Mouse (Mus musculus): Measurements from ENCODE around the gene Shcbp1l. TPM values are rescaled to one million over a fixed set of nuclear protein-coding genes. Genes with fewer than 3 reads are reported as not detected.

The Shcbp1l gene
- polyA plus RNA-seq, 1 experiment = 1.1 TPM

DNA sequence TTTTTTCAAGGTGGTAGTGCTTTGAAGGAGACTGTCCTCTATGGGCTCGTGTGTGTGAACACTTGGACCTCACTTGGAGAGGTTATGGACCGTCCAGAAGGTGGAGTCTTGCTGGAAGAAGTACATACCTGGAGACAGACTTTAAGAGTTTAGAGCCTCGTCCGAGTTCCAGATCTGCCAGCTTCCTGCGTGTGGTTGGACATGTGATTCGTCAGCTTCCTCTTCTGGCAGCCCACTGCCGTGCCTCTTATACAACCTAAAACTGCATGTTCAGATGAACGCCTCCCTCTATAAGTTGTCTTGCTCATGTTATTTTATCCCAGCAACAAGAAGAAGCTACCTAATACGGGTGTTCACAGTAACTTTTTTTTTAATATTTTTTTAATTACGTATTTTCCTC lies 6.7 kb downstream of the Shcbp1l start:
- TF ChIP-seq CTCF (IDR thresholded peaks at IDR 0.05; ENCODE audit: borderline replicate concordance, control insufficient read depth, extremely low read depth, insufficient read depth, low read length, poor library complexity) = no peak
- TF ChIP-seq POLR2A (IDR thresholded peaks at IDR 0.05; ENCODE audit: control insufficient read depth, extremely low read depth, insufficient read depth, low read length, poor library complexity) = no peak
- 16% methylated on average over 10 of the region's 10 CpGs for WGBS

DNA sequence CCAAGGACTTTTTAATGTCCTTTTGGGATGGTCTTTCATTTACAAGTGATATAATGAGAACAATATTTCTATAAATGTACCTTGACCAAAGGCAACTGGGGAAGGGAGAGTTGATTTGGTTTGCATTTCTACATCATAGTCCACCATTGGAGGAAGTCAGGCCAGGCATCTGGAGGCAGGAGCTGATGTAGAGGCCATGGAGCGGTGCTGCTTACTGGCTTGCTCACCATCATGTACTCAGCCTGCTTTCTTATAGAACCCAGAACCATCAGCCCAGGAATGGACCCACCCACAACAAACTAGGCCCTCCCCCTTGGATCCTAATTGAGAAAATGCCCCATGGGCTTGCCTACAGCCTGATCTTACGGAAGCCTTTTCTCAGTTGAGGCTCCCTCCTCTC lies 7.4 kb downstream of the Shcbp1l start:
- 96% methylated on average over 2 of the region's 2 CpGs for WGBS
- H3K27ac ChIP-seq (ENCODE audit: control insufficient read depth, insufficient read depth, low read length) = no peak overlapping the region
- DNase-seq = no peak
- no peak overlapping the region for H3K4me3 ChIP-seq (ENCODE audit: control insufficient read depth, insufficient read depth, low read length)
- no peak for TF ChIP-seq POLR2A (IDR thresholded peaks at IDR 0.05; ENCODE audit: control insufficient read depth, extremely low read depth, insufficient read depth, low read length, poor library complexity)
- no peak for TF ChIP-seq CTCF (IDR thresholded peaks at IDR 0.05; ENCODE audit: borderline replicate concordance, control insufficient read depth, extremely low read depth, insufficient read depth, low read length, poor library complexity)
- H3K4me1 ChIP-seq (replicated peaks; ENCODE audit: control insufficient read depth, insufficient read depth, low read length) = peaks cover 6% of the 10 kb centered on the region
- H3K27me3 ChIP-seq (ENCODE audit: control insufficient read depth, insufficient read depth, low read length) = no peaks in the 10 kb centered on the region
- no peaks in the 10 kb centered on the region for H3K36me3 ChIP-seq (ENCODE audit: control insufficient read depth, insufficient read depth, low read length)

More for the DNA sequence above, 6.7 kb downstream of the Shcbp1l start:
- no peaks in the 10 kb centered on the region for H3K36me3 ChIP-seq (ENCODE audit: control insufficient read depth, insufficient read depth, low read length)
- DNase-seq = peak; percentile 22
- H3K27me3 ChIP-seq (ENCODE audit: control insufficient read depth, insufficient read depth, low read length) = no peaks in the 10 kb centered on the region
- no peak overlapping the region for H3K4me3 ChIP-seq (ENCODE audit: control insufficient read depth, insufficient read depth, low read length)
- H3K27ac ChIP-seq (ENCODE audit: control insufficient read depth, insufficient read depth, low read length) = no peak overlapping the region
- H3K4me1 ChIP-seq (replicated peaks; ENCODE audit: control insufficient read depth, insufficient read depth, low read length) = peaks cover 12% of the 10 kb centered on the region

DNA sequence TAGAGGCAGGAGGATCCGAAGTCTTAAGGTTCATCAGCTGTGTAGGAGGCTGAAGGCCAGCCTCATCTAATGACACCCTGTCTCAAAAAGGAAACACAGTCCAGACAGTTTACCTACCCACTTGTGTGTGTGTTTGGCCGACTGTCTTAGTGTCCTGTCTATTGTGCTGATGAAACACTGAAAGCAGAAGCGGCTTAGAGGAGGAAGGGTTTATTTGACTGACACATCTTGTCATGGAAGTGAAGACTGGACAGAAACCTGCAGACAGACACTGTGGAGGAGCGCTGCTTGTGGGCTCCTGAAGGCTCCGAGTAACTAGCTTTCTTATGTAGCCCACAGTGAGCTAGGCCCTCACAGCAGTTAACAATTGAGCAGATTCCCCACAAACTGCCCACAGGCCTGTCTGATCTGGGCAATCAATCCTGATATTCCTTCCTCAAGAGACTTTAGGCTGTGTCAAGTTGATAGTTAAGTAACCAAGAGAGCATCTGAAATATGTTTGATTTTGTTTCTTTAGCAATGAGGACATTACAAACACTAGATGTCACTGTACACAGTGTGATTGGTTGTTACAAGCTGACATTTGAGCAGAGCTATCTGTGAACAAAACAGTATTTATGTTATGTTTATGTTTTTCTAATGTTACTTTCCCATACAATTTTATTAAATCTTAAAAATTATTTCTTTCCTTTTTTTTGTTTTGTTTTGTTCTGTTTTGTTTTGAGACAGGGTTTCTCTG lies 9.1 kb downstream of the Shcbp1l start:
- TF ChIP-seq CTCF (IDR thresholded peaks at IDR 0.05; ENCODE audit: borderline replicate concordance, control insufficient read depth, extremely low read depth, insufficient read depth, low read length, poor library complexity) (no peak), POLR2A (IDR thresholded peaks at IDR 0.05; ENCODE audit: control insufficient read depth, extremely low read depth, insufficient read depth, low read length, poor library complexity) (no peak)
- H3K27me3 ChIP-seq (ENCODE audit: control insufficient read depth, insufficient read depth, low read length) = no peaks in the 10 kb centered on the region
- H3K27ac ChIP-seq (ENCODE audit: control insufficient read depth, insufficient read depth, low read length) = no peak overlapping the region
- no peaks in the 10 kb centered on the region for H3K36me3 ChIP-seq (ENCODE audit: control insufficient read depth, insufficient read depth, low read length)
- 93% methylated on average over 5 of the region's 5 CpGs for WGBS
- DNase-seq = no peak
- no peak overlapping the region for H3K4me3 ChIP-seq (ENCODE audit: control insufficient read depth, insufficient read depth, low read length)
- H3K4me1 ChIP-seq (replicated peaks; ENCODE audit: control insufficient read depth, insufficient read depth, low read length) = peaks cover 6% of the 10 kb centered on the region

DNA sequence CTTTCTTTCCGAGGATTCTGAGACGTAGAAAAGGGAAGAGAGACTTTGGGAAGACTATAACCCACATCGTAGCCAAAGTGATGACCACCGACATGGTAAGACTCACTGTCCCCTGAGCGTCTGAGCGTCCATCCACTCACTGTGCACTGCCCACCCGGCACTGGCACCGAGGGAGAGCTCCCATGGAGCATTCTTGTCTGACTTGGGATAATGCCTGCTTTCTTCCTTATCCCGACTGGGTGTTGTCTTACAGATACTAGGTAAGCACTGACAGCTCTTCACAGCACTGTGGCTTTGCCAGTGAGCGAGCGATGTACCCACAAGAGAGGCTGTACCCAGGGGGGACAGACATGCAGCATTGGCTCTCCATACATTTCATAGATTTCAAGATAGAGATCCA lies 12.6 kb downstream of the Shcbp1l start:
- no peak for DNase-seq
- TF ChIP-seq CTCF (IDR thresholded peaks at IDR 0.05; ENCODE audit: borderline replicate concordance, control insufficient read depth, extremely low read depth, insufficient read depth, low read length, poor library complexity) (no peak), POLR2A (IDR thresholded peaks at IDR 0.05; ENCODE audit: control insufficient read depth, extremely low read depth, insufficient read depth, low read length, poor library complexity) (no peak)
- 97% methylated on average over 11 of the region's 11 CpGs for WGBS
- H3K4me3 ChIP-seq (ENCODE audit: control insufficient read depth, insufficient read depth, low read length) = no peak overlapping the region
- no peaks in the 10 kb centered on the region for H3K36me3 ChIP-seq (ENCODE audit: control insufficient read depth, insufficient read depth, low read length)
- no peaks in the 10 kb centered on the region for H3K27me3 ChIP-seq (ENCODE audit: control insufficient read depth, insufficient read depth, low read length)
- no peaks in the 10 kb centered on the region for H3K4me1 ChIP-seq (replicated peaks; ENCODE audit: control insufficient read depth, insufficient read depth, low read length)
- no peak overlapping the region for H3K27ac ChIP-seq (ENCODE audit: control insufficient read depth, insufficient read depth, low read length)

DNA sequence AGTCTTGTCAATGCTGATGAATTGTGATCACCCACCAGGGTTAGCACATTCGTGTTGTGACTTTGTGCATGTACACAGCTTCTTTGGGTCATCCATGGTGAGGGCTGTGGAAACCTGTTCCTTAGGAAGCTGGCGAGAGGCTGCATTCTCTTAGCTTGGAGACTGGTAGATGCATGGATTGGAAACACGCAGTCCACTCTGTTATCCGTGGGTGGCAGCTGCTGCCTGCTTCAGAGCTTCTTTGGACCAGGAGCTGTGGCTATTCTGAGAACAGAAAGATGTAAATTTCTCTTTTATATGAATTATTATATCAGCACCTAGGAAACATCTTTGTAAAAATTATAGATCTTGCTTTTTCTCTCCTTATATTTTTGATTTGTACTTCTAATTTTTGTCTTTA lies 15.8 kb downstream of the Shcbp1l start:
- WGBS = 96% methylated on average over 4 of the region's 4 CpGs
- TF ChIP-seq CTCF (IDR thresholded peaks at IDR 0.05; ENCODE audit: borderline replicate concordance, control insufficient read depth, extremely low read depth, insufficient read depth, low read length, poor library complexity) (no peak), POLR2A (IDR thresholded peaks at IDR 0.05; ENCODE audit: control insufficient read depth, extremely low read depth, insufficient read depth, low read length, poor library complexity) (no peak)
- no peaks in the 10 kb centered on the region for H3K27me3 ChIP-seq (ENCODE audit: control insufficient read depth, insufficient read depth, low read length)
- no peaks in the 10 kb centered on the region for H3K36me3 ChIP-seq (ENCODE audit: control insufficient read depth, insufficient read depth, low read length)
- no peak for DNase-seq
- H3K4me3 ChIP-seq (ENCODE audit: control insufficient read depth, insufficient read depth, low read length) = no peak overlapping the region
- H3K27ac ChIP-seq (ENCODE audit: control insufficient read depth, insufficient read depth, low read length) = no peak overlapping the region
- no peaks in the 10 kb centered on the region for H3K4me1 ChIP-seq (replicated peaks; ENCODE audit: control insufficient read depth, insufficient read depth, low read length)

DNA sequence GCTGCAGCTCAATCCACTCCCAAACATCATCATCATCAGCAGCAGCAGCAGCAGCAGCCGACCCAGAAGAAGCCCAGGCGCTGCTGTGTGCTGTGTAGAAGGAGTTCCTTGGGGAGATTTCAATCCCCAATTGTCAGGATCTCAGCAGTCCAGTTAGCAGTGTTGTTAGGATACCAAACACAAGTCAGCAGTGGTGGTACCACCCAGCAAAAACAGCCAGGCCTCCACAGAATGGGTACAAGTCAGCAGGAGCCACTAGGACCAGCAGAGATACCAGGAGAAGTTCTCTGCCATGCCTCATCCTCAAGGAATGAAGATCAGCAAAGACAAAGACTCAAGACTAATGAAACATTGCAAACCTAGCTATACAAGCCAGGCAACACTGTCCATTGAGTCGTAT lies 16.7 kb downstream of the Shcbp1l start:
- Histone ChIP-seq H3K27ac (ENCODE audit: control insufficient read depth, insufficient read depth, low read length) (no peak overlapping the region), H3K27me3 (ENCODE audit: control insufficient read depth, insufficient read depth, low read length) (no peaks in the 10 kb centered on the region), H3K36me3 (ENCODE audit: control insufficient read depth, insufficient read depth, low read length) (no peaks in the 10 kb centered on the region), H3K4me1 (replicated peaks; ENCODE audit: control insufficient read depth, insufficient read depth, low read length) (no peaks in the 10 kb centered on the region), H3K4me3 (ENCODE audit: control insufficient read depth, insufficient read depth, low read length) (no peak overlapping the region)
- no peak for TF ChIP-seq CTCF (IDR thresholded peaks at IDR 0.05; ENCODE audit: borderline replicate concordance, control insufficient read depth, extremely low read depth, insufficient read depth, low read length, poor library complexity)
- no peak for TF ChIP-seq POLR2A (IDR thresholded peaks at IDR 0.05; ENCODE audit: control insufficient read depth, extremely low read depth, insufficient read depth, low read length, poor library complexity)
- no peak for DNase-seq
- WGBS = 95% methylated on average over 3 of the region's 3 CpGs

All from thymus, adult 2 months (tissue).